Mouse (Mus musculus) megakaryocyte, embryonic 14.5 days (primary cell): ENCODE data around the gene Olfr975.
"Not testable (repeated sequence)": the region's sequence is repeated elsewhere in the genome, so short reads cannot be mapped to it uniquely, and the experiment has no call there.

Experiments
- FLI1 ChIP-seq: IDR thresholded peaks from 2 replicates; pipeline ENCODE4 v1.6.1; 2012; ENCODE audit warnings: low read length, inconsistent platforms, mixed read lengths
- GATA1 ChIP-seq: IDR thresholded peaks from 3 replicates; pipeline ENCODE4 v1.6.1; 2012; ENCODE audit warnings: mixed read lengths, low read length, inconsistent platforms, borderline replicate concordance

GRCm38 (mm10) chr9:39927975-39928836 lies 23.6 kb downstream of the Olfr975 start:
- not testable (repeated sequence) for TF ChIP-seq GATA1, FLI1
